In genomic region chr11:4299735-4300474, GRCm38 (mm10) we compare ENCODE assay signal across 10 mouse cellular contexts. TPM values are rescaled to one million over a fixed set of nuclear protein-coding genes. Genes with fewer than 3 reads are reported as not detected.
DNase-seq lines count a peak whose midpoint lies in the region; ATAC-seq and TF ChIP-seq lines count a peak whose summit lies in the region.
"Had no signal": no experiment of that assay in that cellular context is flagged by ENCODE, and none has a peak within 500 bp of the region (broad histone marks: within the 10 kb centered on the region; RNA-seq: fewer than 3 reads in every experiment).

No protein-coding gene starts in this region.

- H3K4me1 ChIP-seq in kidney, embryonic 15.5 days, result peaks cover 35% of the 10 kb centered on the region
- H3K4me1 ChIP-seq in ES-E14 (ENCODE audit: control insufficient read depth in 2 of 2, insufficient read depth in 2 of 2, low read length in 2 of 2, poor library complexity in 1 of 2), result peaks cover 18 to 67% of the 10 kb centered on the region in 2 experiments; a peak in 3 of 4 replicates

- no peaks in the 10 kb centered on the region for H3K36me3 ChIP-seq in kidney, embryonic 15.5 days
- no peaks in the 10 kb centered on the region for H3K36me3 ChIP-seq in ES-E14 (ENCODE audit: control insufficient read depth, insufficient read depth, low read length, poor library complexity, severe bottlenecking)
- H3K36me3 ChIP-seq: G1E had no signal

- no peak overlapping the region for H3K4me2 ChIP-seq in kidney, embryonic 15.5 days

- intact Hi-C loops in gastrocnemius, postnatal 36 days (cut with DNase I), result no loop called here
- intact Hi-C loops in heart, postnatal 36 days (cut with DNase I), result no loop called here

- peak; percentile 37 for DNase-seq in kidney, adult 9 months
- DNase-seq in ES-E14 (ENCODE audit: low read depth, low spot score), result no peak
- peak; percentile 52 to 65 for DNase-seq in gastrocnemius, postnatal 36 days
- DNase-seq in heart, postnatal 36 days, result peak; percentile 64 to 71
- DNase-seq in layer of hippocampus, adult 9-11 months, result no peak

- no peaks in the 10 kb centered on the region for H3K9me3 ChIP-seq in kidney, embryonic 15.5 days (replicated peaks)
- no peaks in the 10 kb centered on the region for H3K9me3 ChIP-seq in ES-E14 (ENCODE audit: control insufficient read depth, insufficient read depth, low read depth, low read length)
- H3K9me3 ChIP-seq: G1E had no signal

- no peak overlapping the region for H3K4me3 ChIP-seq in kidney, embryonic 15.5 days (replicated peaks)
- H3K4me3 ChIP-seq in ES-E14 (ENCODE audit: insufficient read depth in 1 of 2, low read depth in 1 of 2, low read length in 2 of 2, poor library complexity in 1 of 2, severe bottlenecking in 1 of 2), result no peak overlapping the region

- H3K27ac ChIP-seq in kidney, embryonic 15.5 days, result no peak overlapping the region
- peak overlapping the region; percentile 16; the same call in 1 of the 2 replicates for H3K27ac ChIP-seq in ES-E14 (ENCODE audit: insufficient read depth, low read depth, low read length, poor library complexity, severe bottlenecking)

- in situ Hi-C loops in ES-E14 (cut with MboI; ENCODE audit: low sequenced_read_pairs in 2 of 2, unreplicated experiment in 2 of 2), result no loop called here

- WGBS in kidney, embryonic 15.5 days, result 62% methylated on average over 14 of the region's 14 CpGs

- 0 out of 2 replicates have a peak, but pooled peaks cover 3% of the 10 kb centered on the region for H3K27me3 ChIP-seq in kidney, embryonic 15.5 days

- no peak for ATAC-seq in kidney, embryonic 15.5 days (replicated peaks; ENCODE audit: low FRiP score)
- ATAC-seq in megakaryocyte-erythroid progenitor cell, adult 5-6 weeks (replicated peaks; ENCODE audit: low FRiP score, low TSS enrichment, poor library complexity, severe bottlenecking), result no peak
- ATAC-seq in erythroblast, adult 5-6 weeks (replicated peaks; ENCODE audit: low FRiP score, poor library complexity, severe bottlenecking), result no peak

- H3K9ac ChIP-seq in kidney, embryonic 15.5 days, result no peak overlapping the region
- no peak overlapping the region for H3K9ac ChIP-seq in ES-E14 (ENCODE audit: insufficient read depth, low read depth, low read length, poor library complexity, severe bottlenecking)

TF ChIP-seq in ES-E14, 5 proteins besides CTCF, POLR2A, EP300 and RAD21:
- TF ChIP-seq ZC3H11A (IDR thresholded peaks at IDR 0.05; ENCODE audit: borderline replicate concordance, low read depth, low read length) (no peak), CHD2 (IDR thresholded peaks at IDR 0.05; ENCODE audit: low read depth, low read length) (no peak), HCFC1 (IDR thresholded peaks at IDR 0.05; ENCODE audit: borderline replicate concordance, insufficient read depth, low read length) (no peak), MAFK (IDR thresholded peaks at IDR 0.05; ENCODE audit: insufficient read depth, low read depth, low read length) (no peak)
TF ChIP-seq in ES-E14: peak in this region for 0.

RNA-seq across cellular contexts. Expression of gene Lif, which starts 42.5 kb away (rescaled TPM):
- 0.08 and 0.22 TPM in 2 replicates for polyA plus RNA-seq in kidney, embryonic 15.5 days (2015; fragmentation: Nextera tagmentation; extraction: Ambion mirVana)
- 6.6 and 7.9 TPM in 2 replicates for total RNA-seq in ES-E14 (2012; rRNA removed)
- total RNA-seq in gastrocnemius, postnatal 36 days (2021), result under 1 TPM; 0.13 to 0.52 TPM
- under 1 TPM; 0.16 to 0.50 TPM for total RNA-seq in heart, postnatal 36 days (2021)
- not detected in 2 replicates for total RNA-seq in megakaryocyte-erythroid progenitor cell, adult 5-6 weeks (2014; fragmentation: Nextera tagmentation)
- total RNA-seq in megakaryocyte-erythroid progenitor cell, adult 5-6 weeks (2017), result 0.30 and 0.33 TPM in 2 replicates
- not detected in 2 replicates for total RNA-seq in erythroblast, adult 5-6 weeks (2015; ENCODE audit: low replicate concordance)
- not detected in 2 replicates for total RNA-seq in erythroblast, adult 5-6 weeks (2017; ENCODE audit: low replicate concordance)
- polyA plus RNA-seq: neural tube, embryonic 11.5 days had no signal

Comparison
In these comparisons a context has a peak if more than half of its experiments do, and no peak if none do; other contexts are left out.
1. DNase-seq: peak in kidney, adult 9 months (single experiment), gastrocnemius, postnatal 36 days (2 of 2) and heart, postnatal 36 days (2 of 2); none in ES-E14 (single experiment) and layer of hippocampus, adult 9-11 months (single experiment).